Mouse (Mus musculus): ENCODE results near the gene Slc2a6.
A peak's percentile ranks its signal among the peaks of the same experiment; 100 is the strongest.

The Slc2a6 gene

DNA sequence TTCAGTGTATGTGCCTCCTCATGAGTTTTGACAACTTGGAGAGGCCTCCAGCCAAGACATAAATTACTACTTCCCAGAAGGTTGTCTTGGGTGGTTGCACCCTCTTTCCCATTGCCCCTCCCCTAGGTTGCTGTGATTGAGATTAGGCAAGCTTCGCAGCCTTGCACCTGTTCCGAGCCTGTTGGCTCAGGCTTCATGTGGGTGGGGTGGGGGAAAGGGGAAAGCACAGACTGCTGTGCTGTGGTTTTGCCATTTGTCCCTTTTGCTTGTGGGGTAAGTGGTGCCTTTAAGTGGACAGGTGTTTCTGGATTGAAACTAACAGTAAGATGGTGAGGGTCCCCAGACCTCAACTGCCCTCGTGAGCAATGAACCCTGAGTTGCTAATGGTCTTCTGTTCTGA is 8.2 kb upstream of the Slc2a6 start:
- DNase-seq (ENCODE audit: low read depth, low spot score), result no peak

DNA sequence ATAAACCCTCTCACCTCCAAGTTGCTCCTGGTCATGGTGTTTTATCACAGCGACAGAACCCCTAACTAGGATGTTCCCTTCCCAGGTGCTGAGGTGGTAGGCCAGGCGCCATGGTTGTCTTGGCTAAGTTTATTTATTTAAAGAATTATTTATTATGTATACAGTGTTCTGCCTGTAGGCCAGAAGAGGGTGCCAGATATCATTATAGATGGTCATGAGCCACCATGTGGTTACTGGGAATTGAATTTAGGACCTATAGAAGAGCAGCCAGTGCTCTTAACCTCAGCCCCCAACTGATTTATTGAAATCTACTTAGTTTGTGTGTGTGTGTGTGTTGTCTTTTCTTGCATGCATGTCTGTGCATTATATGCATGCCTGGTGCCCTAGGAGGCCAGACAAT is 4.6 kb upstream of the Slc2a6 start:
- no peak for DNase-seq (ENCODE audit: low read depth, low spot score)

DNA sequence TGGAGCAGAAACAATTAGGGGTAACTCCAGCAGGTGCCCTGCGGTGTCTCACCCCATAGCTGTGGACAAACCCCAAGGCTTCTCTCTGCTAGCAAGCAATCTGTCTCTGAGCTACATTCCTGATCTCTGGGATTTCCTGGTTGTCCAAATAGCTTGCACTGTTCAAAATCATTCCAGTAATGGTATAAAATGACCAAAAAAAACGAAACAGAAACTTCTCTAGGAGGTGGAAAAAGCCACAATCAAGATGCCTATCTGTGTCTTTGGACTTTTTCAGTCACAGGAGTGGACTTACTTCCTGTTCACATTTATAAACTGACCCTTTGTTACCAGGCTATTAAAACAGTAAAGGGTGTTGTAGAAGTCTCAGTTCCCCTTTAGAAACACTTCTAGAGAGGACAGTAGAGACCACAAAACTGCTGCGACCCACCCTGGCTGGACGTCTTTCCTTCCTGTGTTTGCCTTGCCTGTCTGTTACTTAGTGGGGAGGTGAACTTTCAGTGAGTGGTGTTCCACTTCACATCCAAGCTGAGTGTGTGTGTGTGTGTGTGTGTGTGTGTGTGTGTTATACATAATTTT is 728 bp upstream of the Slc2a6 start:
- DNase-seq (ENCODE audit: low read depth, low spot score), result no peak

DNA sequence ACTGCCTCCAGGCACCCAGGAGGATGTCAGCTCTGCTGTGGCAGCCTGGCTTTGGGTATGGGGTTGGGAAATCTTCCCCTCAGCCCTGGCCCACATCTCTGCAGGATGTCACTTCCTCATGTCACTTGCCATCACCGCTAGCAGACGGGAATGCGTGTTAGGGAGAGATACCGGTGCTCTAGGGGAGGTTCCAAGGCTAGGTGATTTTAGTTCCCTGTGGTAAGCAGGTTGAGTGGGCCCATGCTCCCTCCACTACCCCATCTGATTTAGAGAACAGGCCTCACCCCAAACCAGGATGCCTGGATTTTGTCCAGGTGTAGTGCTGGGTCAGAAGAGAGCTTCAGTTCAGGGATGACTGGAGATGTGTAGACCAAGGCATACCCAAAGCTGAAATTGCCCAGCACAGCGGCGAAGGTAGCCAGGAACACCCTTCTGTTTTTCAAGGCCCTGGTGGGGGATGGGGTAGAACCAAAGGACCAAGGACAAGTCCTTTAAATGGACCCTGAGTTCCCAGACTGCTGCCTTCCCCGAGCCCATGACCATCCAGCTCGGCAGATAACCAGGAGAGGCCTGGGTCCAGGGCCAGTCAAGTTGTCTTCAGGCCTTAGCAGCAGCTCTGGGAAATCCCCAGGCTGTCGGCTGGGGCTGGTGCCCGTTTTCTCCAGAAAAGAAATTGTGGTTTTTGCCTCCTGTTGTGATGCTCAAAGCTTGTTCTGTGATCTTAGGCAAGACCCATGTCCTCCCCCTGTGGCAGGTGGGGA is 761 bp downstream of the Slc2a6 start:
- DNase-seq (ENCODE audit: low read depth, low spot score), result no peak

DNA sequence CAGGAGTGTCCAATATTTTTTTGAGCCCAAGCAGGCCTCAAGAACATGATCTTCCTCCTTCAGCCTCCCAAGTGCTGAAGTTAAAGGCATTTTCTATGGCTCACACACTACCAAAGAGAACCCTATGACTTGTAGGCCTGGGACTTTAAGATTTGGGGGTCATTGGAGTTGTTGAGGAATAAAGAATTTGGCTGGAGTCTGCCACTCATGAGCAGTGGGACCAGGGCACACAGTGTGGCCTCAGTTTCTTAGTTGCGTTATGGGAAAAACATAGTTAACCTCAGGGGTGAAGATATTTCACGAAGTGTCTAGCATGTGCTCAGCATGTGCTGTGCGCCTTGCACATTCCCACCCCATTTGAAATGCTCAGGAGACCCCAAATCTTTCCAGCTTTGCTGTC is 1.5 kb downstream of the Slc2a6 start:
- DNase-seq (ENCODE audit: low read depth, low spot score), result no peak

DNA sequence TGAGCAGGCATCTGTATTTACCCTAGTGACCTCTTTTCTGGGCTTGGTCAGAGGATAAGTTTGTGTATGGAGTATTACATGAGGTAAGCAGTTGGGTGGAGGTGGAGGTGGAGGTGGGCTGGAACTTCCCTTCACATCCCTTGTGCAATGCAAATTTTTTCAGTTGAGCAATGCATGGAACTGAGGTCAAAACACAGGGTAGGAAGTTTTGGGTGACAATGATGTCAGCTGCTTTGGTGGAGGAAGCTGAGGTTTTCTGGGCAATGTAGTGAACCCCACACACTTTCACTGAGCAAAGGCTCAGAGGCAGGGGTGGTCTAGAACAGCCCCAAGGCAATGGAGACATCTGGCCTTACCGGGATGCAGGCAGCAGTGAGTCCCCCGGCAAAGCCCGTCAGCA is 2.3 kb downstream of the Slc2a6 start:
- no peak for DNase-seq (ENCODE audit: low read depth, low spot score)

DNA sequence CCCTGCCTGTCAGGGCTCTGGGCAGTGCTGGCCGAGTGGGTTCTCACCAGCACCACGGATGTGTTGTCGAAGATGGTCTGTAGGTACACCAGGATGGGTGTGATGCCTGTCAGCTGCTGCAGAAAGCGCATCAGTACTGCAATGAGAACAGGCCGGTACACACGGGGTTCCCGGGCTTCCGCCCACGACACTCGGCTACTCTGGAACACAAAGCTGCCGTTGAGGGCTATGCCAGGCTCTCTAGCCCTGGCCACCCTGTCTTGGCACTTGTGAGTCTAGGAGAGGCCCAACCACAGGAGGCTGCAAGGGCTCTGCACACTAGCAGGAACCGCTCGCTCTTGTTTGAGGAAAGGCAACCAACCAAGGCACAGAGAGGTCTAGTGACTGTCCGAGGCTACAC is 3.7 kb downstream of the Slc2a6 start:
- DNase-seq (ENCODE audit: low read depth, low spot score), result no peak

DNA sequence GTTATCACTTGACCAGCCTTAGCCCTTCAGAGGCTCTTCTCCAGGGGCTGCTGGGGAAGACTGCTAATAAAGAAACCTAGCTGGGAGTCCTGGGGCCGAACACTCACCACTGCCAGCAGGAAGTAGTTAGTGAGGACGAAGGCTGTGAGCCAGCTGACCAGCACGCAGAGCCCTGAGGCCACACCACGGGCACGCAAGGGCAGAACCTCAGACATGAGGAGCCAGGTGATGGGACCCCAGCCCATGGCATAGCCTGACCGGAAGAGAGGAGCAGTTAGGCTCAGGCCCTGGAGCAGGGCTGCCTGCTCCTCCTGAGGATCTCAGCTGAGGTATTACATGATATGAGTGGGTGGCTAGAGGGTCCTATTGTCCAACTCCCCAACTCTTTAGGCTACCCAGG is 5.2 kb downstream of the Slc2a6 start:
- no peak for DNase-seq (ENCODE audit: low read depth, low spot score)

DNA sequence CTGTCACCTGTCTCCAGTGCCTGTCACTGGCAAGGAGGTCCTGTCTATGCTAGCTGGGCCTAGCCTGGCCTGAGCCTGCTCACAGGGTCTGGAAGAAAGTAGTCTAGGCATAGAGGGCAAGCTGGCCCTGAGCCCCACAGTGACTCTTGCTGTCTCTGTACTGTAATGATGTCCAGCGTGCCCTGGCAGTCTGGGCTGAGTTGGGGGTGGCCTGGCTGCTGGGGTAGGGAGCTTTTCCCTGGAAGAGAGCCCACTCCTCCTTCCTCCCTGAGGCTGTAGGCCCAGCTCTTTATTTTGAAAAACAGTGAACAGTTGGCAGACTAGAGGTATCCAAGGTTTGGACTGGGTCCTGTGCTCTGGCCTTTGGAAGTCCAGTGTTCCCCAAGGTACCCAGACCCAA is 6.7 kb downstream of the Slc2a6 start:
- no peak for DNase-seq (ENCODE audit: low read depth, low spot score)

DNA sequence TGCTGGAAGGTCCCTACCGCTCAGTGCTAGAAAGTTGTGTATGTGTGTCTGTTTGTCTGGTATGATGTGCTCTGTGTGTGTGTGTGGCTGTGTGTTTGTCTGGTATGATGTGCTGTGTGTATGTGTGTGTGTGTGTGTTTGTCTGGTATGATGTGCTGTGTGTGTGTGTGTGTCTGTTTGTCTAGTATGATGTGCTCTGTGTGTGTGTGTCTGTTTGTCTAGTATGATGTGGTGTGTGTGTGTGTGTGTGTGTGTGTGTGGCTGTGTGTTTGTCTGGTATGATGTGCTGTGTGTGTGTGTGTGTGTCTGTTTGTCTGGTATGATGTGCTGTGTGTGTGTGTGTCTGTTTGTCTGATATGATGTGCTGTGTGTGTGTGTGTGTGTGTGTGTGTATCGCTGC is 8.3 kb downstream of the Slc2a6 start:
- DNase-seq (ENCODE audit: low read depth, low spot score), result no peak

DNA sequence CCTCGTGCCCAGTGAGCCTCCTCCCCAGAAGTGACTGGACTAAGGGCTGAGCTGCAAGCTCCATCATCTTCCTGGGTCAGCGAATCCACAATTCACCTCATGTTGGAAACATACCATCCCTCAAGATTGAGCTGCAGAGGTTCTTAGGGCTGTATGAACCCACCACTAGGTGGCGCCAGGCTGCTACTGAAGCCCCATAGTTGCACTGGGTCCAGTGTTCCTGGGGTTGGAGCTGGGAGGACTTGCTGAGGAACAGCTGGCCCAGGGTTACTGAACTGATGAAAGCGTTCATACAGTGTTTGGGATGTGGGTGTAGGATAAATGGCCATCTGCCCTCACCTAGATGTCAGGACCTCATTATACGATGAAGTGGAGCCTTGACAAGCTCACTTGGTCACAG is 10.0 kb downstream of the Slc2a6 start:
- DNase-seq (ENCODE audit: low read depth, low spot score), result peak; percentile 53

DNA sequence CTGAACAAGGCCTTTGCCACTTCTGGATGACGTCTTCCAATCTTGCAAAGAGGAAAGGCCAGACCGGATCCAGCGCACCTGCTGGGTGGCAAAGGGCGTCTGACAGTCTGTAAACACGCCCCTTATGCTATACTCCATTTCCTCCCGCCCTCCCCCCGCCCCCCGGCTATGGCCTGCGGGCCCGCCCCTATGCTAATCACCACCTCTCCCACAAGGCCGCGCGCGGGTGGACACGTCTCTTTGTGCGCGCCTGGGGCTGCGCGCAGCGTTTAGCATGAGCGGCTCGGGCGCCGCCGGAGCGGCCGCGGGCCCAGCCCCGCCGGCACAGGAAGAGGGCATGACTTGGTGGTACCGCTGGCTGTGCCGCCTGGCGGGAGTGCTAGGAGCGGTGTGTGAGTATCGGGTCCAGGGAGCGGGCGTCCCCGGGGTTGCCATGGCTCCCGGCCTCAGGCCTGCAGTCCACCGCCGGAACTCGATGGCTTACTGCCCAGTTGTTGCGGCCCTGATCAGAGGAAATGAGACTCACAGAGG is 18.0 kb downstream of the Slc2a6 start, which contains the start of gene Cacfd1:
Cacfd1 (plus strand) TSS at position 213 of the 531 bp plus-strand sequence.
- DNase-seq (ENCODE audit: low read depth, low spot score), result peak; percentile 75

DNA sequence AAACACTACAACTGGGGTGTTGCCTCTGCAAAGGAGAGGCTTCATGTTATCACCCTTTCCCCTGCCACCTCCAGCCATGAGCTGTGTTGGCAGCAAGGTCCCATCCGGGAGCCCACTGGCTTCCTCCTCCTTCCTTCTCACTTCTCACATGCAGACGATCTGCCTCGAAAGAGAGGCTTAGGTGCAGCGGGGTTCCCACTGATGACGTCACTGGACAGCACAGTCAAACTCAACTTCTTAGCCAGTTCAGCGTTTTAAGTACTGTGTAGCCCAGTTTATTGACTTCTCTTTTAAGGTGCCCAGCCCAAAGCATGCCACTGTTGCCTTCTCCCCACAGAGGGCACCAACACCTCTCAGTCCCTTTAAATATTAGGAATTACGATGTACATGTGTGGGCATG is 20.1 kb downstream of the Slc2a6 start:
- DNase-seq (ENCODE audit: low read depth, low spot score), result no peak

DNA sequence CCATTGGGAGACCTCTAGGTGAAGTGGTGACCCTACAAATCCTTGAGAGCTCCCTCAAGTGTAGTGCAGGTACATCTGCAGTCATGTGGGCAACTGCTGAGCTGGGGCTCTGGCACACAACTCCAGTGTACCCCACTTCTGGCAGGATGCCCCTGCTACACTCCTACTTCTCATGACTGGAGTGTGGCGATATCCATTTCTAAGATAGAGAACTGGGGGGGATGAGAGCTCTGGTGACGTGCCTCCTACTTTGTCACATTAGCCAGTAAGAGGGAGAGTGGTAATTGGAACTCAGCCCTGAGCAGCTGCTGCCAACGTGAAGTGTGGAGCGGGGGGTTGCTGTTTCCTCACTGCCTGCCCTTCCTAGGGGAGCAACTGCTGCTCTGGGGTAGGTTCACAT is 21.5 kb downstream of the Slc2a6 start:
- DNase-seq (ENCODE audit: low read depth, low spot score), result peak; percentile 79

DNA sequence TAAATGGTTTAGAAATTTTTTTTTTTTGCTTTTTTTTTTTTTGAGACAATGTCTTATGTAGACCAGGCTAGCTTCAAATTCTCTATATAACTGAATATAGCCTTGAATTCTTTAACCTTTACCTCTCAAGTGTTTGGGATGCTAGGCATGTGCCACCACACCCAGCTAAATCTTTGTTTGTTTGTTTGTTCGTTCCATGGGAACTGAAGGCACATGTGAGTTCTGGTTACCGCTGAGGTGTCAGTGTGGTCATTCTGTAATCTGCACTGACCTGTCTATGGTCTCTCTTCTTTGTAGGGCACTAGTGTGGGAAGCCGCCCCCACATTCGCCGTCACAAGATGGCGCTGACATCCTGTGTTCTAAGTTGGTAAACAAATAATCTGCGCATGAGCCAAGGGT is 29.8 kb downstream of the Slc2a6 start:
- no peak for DNase-seq (ENCODE audit: low read depth, low spot score)

DNA sequence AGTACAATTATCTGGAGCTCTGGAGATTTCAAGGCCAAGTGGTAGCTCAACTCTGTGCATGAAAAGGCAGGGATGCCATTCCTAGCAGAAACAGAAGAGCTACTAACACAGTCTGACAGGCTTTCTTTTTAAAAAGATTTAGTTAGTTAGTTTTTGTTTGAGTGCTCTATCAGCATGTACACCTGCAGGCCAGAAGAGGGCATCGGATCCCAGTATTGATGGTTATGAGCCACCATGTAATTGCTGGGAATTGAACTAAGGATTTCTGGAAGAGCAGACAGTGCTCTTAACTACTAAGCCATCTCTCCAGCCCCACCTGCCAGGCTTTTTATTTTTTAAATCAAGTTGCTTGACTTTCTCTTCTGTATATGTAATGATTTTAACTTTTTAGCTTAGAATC is 30.3 kb downstream of the Slc2a6 start:
- DNase-seq (ENCODE audit: low read depth, low spot score), result no peak

DNA sequence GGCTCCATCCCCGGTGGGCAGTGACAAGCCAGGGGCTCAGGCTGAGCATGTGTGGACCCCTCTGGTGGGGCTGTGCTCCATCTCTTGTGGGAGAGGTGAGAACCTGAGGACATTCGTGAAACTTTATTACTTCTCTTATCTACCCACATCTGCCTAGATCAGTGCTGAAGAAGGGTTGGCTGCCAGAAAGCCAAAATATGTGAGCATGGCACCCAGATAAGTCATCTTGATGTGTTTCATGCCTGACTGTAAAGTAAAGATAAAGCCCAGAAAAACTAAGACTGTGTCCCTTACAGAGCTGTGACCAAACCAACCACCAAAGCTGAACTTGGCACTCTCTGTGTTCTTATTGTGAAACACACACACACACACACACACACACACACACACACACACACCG is 33.9 kb downstream of the Slc2a6 start:
- no peak for DNase-seq (ENCODE audit: low read depth, low spot score)

DNA sequence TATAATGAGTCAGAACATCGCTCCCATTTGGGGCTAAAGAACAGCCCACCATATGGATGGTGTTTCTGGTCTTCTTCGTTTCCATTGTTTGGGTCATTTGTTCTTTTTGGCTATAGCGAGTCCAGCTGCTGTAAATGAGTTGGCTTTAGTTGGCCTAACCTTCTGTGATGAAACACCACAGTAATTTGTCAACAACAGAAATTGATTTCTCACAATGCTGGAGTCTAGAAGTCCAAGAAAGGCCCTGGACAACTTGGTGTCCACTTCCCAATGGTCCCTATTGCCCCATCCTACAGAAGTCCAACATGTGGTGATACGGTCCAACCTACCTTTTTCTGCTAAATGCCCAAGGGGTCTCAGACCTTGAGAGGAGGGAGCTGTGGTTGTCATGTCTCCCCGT is 43.2 kb downstream of the Slc2a6 start:
- DNase-seq (ENCODE audit: low read depth, low spot score), result no peak

DNA sequence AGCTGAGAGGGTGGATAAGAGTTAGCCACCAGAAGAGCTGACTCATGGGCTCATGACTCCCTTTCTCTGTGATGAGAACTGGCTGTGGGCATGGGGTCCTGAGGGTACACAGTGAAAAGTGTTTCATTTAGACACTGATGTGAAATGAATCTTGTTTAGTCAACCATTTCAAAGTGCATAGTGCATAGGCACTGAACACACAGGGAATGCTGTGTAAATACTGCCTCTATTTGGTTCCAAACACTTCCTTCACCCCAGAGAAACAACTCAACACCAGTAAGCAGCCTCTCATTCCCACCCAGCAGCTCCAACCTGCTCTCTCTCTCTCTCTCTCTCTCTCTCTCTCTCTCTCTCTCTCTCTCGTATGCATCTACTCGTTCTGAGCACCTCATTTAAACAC is 43.6 kb downstream of the Slc2a6 start:
- DNase-seq (ENCODE audit: low read depth, low spot score), result no peak

DNA sequence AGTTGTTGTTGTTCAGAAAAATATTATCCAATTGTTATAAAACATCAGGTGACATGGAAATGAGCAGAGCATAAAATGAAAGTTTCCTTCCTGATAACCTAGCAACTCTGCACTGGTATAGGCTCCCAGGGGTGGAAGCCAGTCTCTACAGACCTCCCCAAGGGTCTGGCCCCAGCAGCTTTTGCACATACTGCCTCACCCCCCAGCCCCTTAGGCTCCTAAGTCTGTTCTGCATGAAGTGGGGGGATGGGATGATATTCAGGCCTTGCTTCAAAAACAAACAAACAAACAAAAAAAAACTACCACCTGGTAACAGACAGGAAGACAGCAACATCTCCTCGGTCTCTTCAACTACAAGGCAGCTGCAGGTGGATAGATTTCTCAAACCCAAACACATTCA is 47.4 kb downstream of the Slc2a6 start:
- DNase-seq (ENCODE audit: low read depth, low spot score), result no peak

DNA sequence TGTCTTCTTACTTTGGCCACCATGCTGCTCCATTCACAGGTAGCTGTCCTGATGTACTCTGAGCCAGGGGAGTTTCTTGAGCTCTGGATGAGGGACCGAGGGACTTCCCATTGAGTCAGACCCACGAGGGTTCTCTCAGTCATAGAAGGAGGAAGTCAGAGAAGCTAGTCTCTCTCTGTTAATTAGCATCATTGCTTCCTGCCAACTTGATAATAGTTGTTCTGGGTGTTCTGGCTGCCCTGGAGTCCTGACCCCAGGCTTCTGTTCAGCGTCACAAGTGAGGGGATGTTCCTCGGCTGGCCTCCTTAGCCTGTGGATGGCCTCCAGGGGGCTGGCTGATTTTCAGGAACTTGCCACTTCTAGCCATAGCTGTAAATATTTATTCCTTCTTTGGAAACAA is 53.8 kb downstream of the Slc2a6 start:
- DNase-seq (ENCODE audit: low read depth, low spot score), result no peak

DNA sequence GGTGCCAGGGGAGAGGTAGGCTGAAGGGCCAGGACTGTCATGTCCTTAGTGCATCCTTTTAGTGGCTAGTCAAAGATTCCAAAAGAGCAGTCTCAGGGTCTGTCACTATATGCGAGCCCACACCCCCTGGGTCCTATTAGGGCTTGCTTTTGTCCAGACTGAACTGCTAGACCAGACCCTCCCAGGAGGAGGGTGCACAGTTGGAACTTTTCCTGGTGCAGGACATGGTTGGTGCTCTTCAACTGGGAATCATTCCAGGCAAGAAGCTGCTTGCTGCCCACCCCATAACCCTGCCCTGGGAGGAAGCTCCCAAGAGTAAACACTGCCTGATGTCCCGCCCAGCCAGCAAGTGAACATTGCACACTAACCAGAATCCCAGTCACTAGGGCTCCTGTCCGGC is 54.7 kb downstream of the Slc2a6 start, which contains the start of gene Adamts13:
Adamts13 (plus strand) TSS at position 301 of the 400 bp plus-strand sequence.
- no peak for DNase-seq (ENCODE audit: low read depth, low spot score)

Measured in telencephalon, adult 2 months (tissue).